In genomic region chr5:131630577-131630976, GRCm38 (mm10) we compare ENCODE assay signal across 13 mouse cellular contexts.
DNase-seq lines count a peak whose midpoint lies in the region; ATAC-seq and TF ChIP-seq lines count a peak whose summit lies in the region.
"Had no signal": no experiment of that assay in that cellular context is flagged by ENCODE, and none has a peak within 500 bp of the region (broad histone marks: within the 10 kb centered on the region; RNA-seq: fewer than 3 reads in every experiment).

No protein-coding gene starts in this region.

- no peak for TF ChIP-seq CTCF in midbrain, postnatal 0 days (IDR thresholded peaks at IDR 0.05)
- TF ChIP-seq CTCF in intestine, postnatal 0 days (IDR thresholded peaks at IDR 0.05; ENCODE audit: low read depth) = no peak

- no peak for ATAC-seq in midbrain, embryonic 11.5 days (ENCODE audit: low FRiP score)
- peak; percentile 57; the same call in 1 of the 2 replicates for ATAC-seq in forebrain, embryonic 13.5 days
- ATAC-seq in kidney, embryonic 15.5 days (replicated peaks; ENCODE audit: low FRiP score) = no peak
- ATAC-seq in midbrain, postnatal 0 days (ENCODE audit: low FRiP score) = no peak
- no peak for ATAC-seq in intestine, postnatal 0 days

- H3K27ac ChIP-seq in midbrain, embryonic 10.5 days (replicated peaks) = peak overlapping the region; percentile 57
- H3K27ac ChIP-seq in midbrain, embryonic 11.5 days (ENCODE audit: low read depth, low read length) = no peak overlapping the region
- H3K27ac ChIP-seq in forebrain, embryonic 13.5 days = peak overlapping the region; percentile 87
- peak overlapping the region; percentile 24 for H3K27ac ChIP-seq in kidney, embryonic 15.5 days
- no peak overlapping the region for H3K27ac ChIP-seq in midbrain, postnatal 0 days (ENCODE audit: low read depth, low read length)
- no peak overlapping the region for H3K27ac ChIP-seq in intestine, postnatal 0 days (ENCODE audit: low read depth, low read length)
- H3K27ac ChIP-seq: liver, embryonic 14.5 days had no signal

- H3K9me3 ChIP-seq in midbrain, embryonic 10.5 days (replicated peaks) = no peaks in the 10 kb centered on the region
- H3K9me3 ChIP-seq in midbrain, embryonic 11.5 days (ENCODE audit: control insufficient read depth, low read length) = no peaks in the 10 kb centered on the region
- H3K9me3 ChIP-seq in forebrain, embryonic 13.5 days (replicated peaks) = no peaks in the 10 kb centered on the region
- H3K9me3 ChIP-seq in kidney, embryonic 15.5 days (replicated peaks) = no peaks in the 10 kb centered on the region
- H3K9me3 ChIP-seq in midbrain, postnatal 0 days (ENCODE audit: low read length) = no peaks in the 10 kb centered on the region
- no peaks in the 10 kb centered on the region for H3K9me3 ChIP-seq in intestine, postnatal 0 days (ENCODE audit: control insufficient read depth)
- H3K9me3 ChIP-seq: heart, embryonic 13.5 days had no signal

- H3K4me1 ChIP-seq in midbrain, embryonic 10.5 days = peaks cover 22% of the 10 kb centered on the region
- peaks cover 18% of the 10 kb centered on the region for H3K4me1 ChIP-seq in midbrain, embryonic 11.5 days (ENCODE audit: control insufficient read depth, insufficient read depth, low read length)
- H3K4me1 ChIP-seq in forebrain, embryonic 13.5 days = peaks cover 37% of the 10 kb centered on the region
- peaks cover 31% of the 10 kb centered on the region for H3K4me1 ChIP-seq in kidney, embryonic 15.5 days
- H3K4me1 ChIP-seq in midbrain, postnatal 0 days (ENCODE audit: insufficient read depth, low read length) = peaks cover 11% of the 10 kb centered on the region; the same call in 1 of the 2 replicates
- no peaks in the 10 kb centered on the region for H3K4me1 ChIP-seq in intestine, postnatal 0 days (replicated peaks; ENCODE audit: control insufficient read depth, insufficient read depth, low read length)

- H3K36me3 ChIP-seq in midbrain, embryonic 10.5 days = no peaks in the 10 kb centered on the region
- no peaks in the 10 kb centered on the region for H3K36me3 ChIP-seq in midbrain, embryonic 11.5 days (ENCODE audit: control insufficient read depth, insufficient read depth, low read length)
- no peaks in the 10 kb centered on the region for H3K36me3 ChIP-seq in forebrain, embryonic 13.5 days (ENCODE audit: poor library complexity, severe bottlenecking)
- no peaks in the 10 kb centered on the region for H3K36me3 ChIP-seq in kidney, embryonic 15.5 days
- no peaks in the 10 kb centered on the region for H3K36me3 ChIP-seq in midbrain, postnatal 0 days (ENCODE audit: insufficient read depth, low read length)
- no peaks in the 10 kb centered on the region for H3K36me3 ChIP-seq in intestine, postnatal 0 days (ENCODE audit: control insufficient read depth, insufficient read depth)
- H3K36me3 ChIP-seq: heart, embryonic 13.5 days had no signal

- DNase-seq in midbrain, embryonic 10.5 days (ENCODE audit: low spot score) = no peak
- no peak for DNase-seq in midbrain, embryonic 11.5 days (ENCODE audit: low spot score, missing footprints)
- peak; percentile 68 for DNase-seq in midbrain, postnatal 0 days (ENCODE audit: low spot score)
- DNase-seq in ovary, postnatal 14 days (ENCODE audit: low spot score) = no peak
- DNase-seq in right cerebral cortex, postnatal 14 days = no peak
- DNase-seq: cerebellum, adult 8-10 months; thymus, postnatal 14 days had no signal

- peaks cover 90% of the 10 kb centered on the region for H3K27me3 ChIP-seq in midbrain, embryonic 10.5 days (ENCODE audit: low read depth, poor library complexity, severe bottlenecking)
- H3K27me3 ChIP-seq in midbrain, embryonic 11.5 days (ENCODE audit: control insufficient read depth, insufficient read depth, low read length) = peaks cover 21% of the 10 kb centered on the region
- H3K27me3 ChIP-seq in forebrain, embryonic 13.5 days = no peaks in the 10 kb centered on the region
- no peaks in the 10 kb centered on the region for H3K27me3 ChIP-seq in kidney, embryonic 15.5 days
- H3K27me3 ChIP-seq in midbrain, postnatal 0 days (ENCODE audit: insufficient read depth, low read length) = no peaks in the 10 kb centered on the region
- no peaks in the 10 kb centered on the region for H3K27me3 ChIP-seq in intestine, postnatal 0 days (replicated peaks; ENCODE audit: control insufficient read depth, insufficient read depth, low read length)
- H3K27me3 ChIP-seq: CH12.LX; heart, embryonic 13.5 days had no signal

- no peak overlapping the region for H3K4me2 ChIP-seq in midbrain, embryonic 11.5 days
- peak overlapping the region; percentile 24 for H3K4me2 ChIP-seq in forebrain, embryonic 13.5 days
- H3K4me2 ChIP-seq in kidney, embryonic 15.5 days = no peak overlapping the region
- no peak overlapping the region for H3K4me2 ChIP-seq in midbrain, postnatal 0 days (ENCODE audit: low read depth, low read length, poor library complexity, severe bottlenecking)
- H3K4me2 ChIP-seq in intestine, postnatal 0 days (replicated peaks; ENCODE audit: low read depth) = no peak overlapping the region
- H3K4me2 ChIP-seq: heart, embryonic 13.5 days had no signal

- 41% methylated on average over 7 of the region's 7 CpGs for WGBS in midbrain, embryonic 10.5 days
- WGBS in midbrain, embryonic 11.5 days = 41% methylated on average over 7 of the region's 7 CpGs
- WGBS in forebrain, embryonic 13.5 days = 4% methylated on average over 7 of the region's 7 CpGs
- 19% methylated on average over 7 of the region's 7 CpGs for WGBS in kidney, embryonic 15.5 days
- WGBS in midbrain, postnatal 0 days = 15% methylated on average over 7 of the region's 7 CpGs
- 47% methylated on average over 7 of the region's 7 CpGs for WGBS in intestine, postnatal 0 days

- H3K4me3 ChIP-seq in midbrain, embryonic 10.5 days = no peak overlapping the region
- H3K4me3 ChIP-seq in midbrain, embryonic 11.5 days (ENCODE audit: low read depth, low read length) = no peak overlapping the region
- H3K4me3 ChIP-seq in forebrain, embryonic 13.5 days = no peak overlapping the region
- H3K4me3 ChIP-seq in kidney, embryonic 15.5 days (replicated peaks) = no peak overlapping the region
- no peak overlapping the region for H3K4me3 ChIP-seq in midbrain, postnatal 0 days (ENCODE audit: low read depth, low read length)
- no peak overlapping the region for H3K4me3 ChIP-seq in intestine, postnatal 0 days (ENCODE audit: low read depth, low read length)
- H3K4me3 ChIP-seq: heart, embryonic 13.5 days had no signal

- no peak overlapping the region for H3K9ac ChIP-seq in midbrain, embryonic 11.5 days (ENCODE audit: low read length)
- H3K9ac ChIP-seq in forebrain, embryonic 13.5 days = no peak overlapping the region
- no peak overlapping the region for H3K9ac ChIP-seq in kidney, embryonic 15.5 days
- no peak overlapping the region for H3K9ac ChIP-seq in midbrain, postnatal 0 days (replicated peaks; ENCODE audit: low read length, poor library complexity, severe bottlenecking)
- no peak overlapping the region for H3K9ac ChIP-seq in intestine, postnatal 0 days (ENCODE audit: low read depth, low read length)
- H3K9ac ChIP-seq: liver, embryonic 14.5 days had no signal

Comparison
In these comparisons a context has a peak if more than half of its experiments do, and no peak if none do; other contexts are left out.
1. H3K27ac ChIP-seq: peak in midbrain, embryonic 10.5 days (single experiment), forebrain, embryonic 13.5 days (single experiment) and kidney, embryonic 15.5 days (single experiment); none in midbrain, embryonic 11.5 days (single experiment), midbrain, postnatal 0 days (single experiment) and intestine, postnatal 0 days (single experiment).